Mouse (Mus musculus): ENCODE measurements around the gene Rasa2.

Rasa2 gene

DNA sequence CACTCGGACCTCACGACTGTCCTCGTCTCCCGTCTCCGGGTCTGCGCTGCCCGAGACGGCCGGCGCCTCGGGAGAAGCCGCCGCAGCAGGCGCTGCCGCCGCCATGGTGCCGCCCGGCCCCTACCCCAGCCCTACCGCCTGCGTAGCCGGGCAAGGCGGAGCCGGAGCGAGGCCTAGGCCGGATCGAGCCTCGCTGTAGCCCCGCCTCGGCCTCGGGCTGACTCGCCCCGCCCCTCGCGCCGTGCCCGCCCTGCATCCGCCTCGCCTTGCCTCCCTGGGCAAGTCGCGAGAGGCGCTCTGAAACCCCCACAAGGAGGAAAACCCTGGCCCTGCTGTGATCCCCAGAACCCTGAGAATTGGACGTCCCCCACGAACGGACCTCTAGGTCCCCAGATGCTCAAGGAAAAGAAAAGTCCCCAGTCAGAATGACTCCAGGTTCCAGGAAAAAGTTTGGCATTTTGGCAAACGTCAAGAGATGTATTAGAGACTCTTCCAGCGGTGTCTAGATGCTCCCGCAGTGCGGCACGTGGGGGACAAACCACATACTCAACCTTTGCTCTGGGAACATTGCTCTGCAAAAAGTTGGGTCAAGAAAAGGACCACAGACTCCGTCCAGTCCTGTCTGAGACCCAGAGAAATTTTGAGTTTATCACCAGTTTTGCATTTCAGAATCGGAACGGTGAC is at the start of gene Rasa2:
Gene Rasa2 (minus strand): TSS at position 229 of the 684 bp plus-strand sequence.
- in situ Hi-C loops (cut with MboI, MseI): no loop called here

DNA sequence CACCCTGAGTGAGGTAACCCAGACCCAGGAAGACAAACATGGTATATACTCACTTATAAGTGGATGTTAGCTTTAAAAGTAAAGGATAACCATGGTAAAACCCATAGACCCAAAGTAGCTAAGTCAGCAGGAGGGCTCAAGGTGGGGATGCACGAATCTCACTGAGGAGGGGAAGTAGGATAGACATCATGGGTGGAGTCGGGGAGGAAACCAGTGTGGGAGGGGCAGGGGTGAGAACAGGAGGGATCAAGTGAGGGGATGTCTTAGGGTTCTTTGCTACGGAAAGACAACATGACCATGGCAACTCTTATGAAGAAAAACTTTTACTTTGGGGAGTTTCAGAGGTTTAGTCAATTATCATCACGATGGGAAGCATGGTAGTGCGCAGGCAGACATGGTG is 47.2 kb upstream of the Rasa2 start:
- in situ Hi-C loops (cut with MboI, MseI): loop anchor here (5.0 to 10.0 kb wide), 2 partner anchors 39 to 106 kb away; no protein-coding TSS in a partner anchor

DNA sequence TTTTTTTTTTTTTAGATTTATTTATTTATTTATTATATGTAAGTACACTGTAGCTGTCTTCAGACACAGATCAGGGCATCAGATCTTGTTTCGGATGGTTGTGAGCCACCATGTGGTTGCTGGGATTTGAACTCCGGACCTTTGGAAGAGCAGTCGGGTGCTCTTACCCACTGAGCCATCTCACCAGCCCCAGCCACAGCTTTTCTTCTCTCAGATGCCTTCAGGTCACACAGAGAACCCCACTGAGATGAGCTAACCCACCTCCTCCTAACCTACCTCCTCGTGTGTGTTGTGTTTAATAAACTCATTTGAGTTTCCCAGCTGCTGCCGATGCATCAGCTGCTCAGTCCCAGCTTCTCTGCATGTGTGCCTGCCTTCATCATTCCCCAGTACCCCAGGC is 46.3 kb upstream of the Rasa2 start:
- in situ Hi-C loops (cut with MboI, MseI): loop anchor here (5.0 to 10.0 kb wide), 2 partner anchors 40 to 107 kb away; no protein-coding TSS in a partner anchor

DNA sequence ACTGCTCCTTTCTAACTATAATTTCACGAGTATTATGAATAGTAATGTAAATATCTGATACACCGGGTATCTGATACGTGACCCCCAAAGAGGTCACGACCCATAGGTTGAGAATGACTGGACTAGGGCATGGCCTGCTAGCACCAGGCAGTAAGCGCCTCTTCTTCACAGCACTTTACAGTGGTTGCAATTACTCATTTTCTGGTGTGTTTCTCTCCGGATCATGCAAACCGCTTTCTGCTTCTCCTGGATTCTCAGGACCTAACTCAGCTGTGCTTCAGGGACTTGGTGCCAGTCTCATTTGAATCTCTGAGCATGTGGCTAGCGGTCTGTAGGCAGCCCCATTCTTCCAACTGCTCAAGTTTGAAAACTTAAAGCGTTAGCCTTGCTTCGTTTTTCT is 45.3 kb upstream of the Rasa2 start:
- in situ Hi-C loops (cut with MboI, MseI): loop anchor here (5.0 to 10.0 kb wide), 2 partner anchors 41 to 108 kb away; no protein-coding TSS in a partner anchor

DNA sequence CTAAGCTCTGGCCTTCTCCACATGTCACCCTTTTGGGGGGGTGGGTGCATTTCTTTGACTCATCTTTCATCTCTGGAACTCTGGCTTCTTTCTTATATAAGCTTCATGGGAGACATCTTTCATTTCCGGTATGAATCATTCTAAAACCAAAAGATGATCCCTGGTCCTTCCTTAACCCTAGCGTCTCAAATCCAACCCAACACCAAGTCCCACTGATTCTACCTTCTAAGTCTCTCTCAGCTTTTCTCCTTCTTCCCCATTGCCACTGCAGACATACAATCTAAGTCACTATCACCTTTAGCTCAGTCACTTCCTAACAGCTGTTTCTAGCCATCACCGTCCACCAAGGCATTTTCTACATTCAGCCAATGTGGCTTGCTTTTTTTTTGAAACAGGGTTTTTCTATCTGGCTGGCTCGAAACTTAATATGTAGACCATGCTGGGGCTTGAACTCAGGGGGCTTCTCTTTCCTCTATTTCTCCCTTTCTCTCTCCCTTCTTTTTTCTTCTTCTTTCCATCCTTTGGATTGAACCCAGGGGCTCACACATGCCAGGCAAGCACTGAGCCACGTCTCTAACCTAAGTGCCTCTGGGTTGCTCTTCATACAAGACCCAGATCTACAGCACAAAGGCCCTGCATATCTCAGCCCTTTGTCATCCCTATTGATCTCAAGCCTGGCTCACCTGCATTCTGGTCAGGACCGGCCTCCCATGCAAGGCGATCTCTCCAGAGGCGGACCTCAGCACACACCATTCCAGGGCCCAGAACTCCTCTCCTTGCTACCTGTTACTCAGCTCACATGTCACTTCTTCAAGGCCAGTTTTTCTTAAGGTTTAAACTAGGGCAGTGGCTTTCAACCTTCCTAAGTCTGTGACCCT is 44.6 kb upstream of the Rasa2 start:
- in situ Hi-C loops (cut with MboI, MseI): loop anchor here (5.0 to 10.0 kb wide), 2 partner anchors 41 to 109 kb away; no protein-coding TSS in a partner anchor

DNA sequence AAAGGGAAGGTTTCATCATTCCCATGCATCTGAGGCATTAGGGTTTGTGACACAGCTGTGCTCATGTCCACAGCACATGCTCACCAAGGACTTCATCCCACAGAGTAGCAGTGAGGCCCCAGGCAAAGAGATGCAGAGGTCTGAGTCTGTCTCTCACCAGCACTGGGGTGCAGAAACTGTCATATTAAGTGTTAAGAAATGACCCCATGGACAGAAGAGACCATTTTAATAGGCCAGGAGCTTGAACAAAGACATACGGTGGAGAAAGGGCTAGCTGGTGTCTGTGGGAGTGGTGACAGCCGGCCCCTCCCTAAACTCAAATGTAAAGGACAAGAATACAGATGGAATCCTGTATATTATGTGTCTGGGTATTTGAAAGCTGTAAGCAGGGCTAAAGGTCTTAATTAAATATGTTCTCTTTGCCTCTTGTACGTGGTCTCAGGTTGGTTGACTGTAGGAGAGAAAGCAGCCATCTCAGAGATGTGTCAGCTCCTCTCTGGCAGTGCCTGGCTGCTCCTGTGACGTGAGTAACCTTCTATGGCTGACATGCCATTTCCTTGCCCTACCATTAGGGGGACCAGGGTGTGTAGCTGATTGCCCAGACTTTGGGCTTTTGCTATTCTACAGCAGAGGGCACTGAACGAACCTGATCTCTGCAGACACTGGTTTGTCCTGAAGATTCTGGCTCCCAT is 43.8 kb upstream of the Rasa2 start:
- in situ Hi-C loops (cut with MboI, MseI): loop anchor here (5.0 to 10.0 kb wide), 2 partner anchors 42 to 110 kb away; no protein-coding TSS in a partner anchor

DNA sequence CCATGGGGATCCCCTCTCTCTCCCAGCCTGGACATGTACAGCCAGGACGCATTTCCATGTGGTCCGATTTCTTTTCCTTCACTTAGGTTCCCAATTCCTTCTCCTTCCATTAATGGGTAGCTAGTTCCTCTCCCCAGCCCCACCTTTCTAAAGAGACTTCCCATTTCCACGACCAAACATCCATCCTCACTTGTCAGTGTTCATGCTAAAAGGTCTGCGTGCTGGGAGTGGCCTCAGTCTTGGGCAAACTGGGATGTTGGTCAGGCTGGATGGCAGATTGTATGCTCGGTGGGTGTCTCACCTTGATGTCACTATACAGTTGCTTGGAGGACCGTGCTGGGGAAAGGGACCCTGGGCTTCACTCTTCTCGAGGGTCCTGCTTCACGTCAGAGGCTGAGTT is 42.9 kb upstream of the Rasa2 start:
- in situ Hi-C loops (cut with MboI, MseI): loop anchor here (5.0 to 10.0 kb wide), 2 partner anchors 110 to 143 kb away; no protein-coding TSS in a partner anchor

DNA sequence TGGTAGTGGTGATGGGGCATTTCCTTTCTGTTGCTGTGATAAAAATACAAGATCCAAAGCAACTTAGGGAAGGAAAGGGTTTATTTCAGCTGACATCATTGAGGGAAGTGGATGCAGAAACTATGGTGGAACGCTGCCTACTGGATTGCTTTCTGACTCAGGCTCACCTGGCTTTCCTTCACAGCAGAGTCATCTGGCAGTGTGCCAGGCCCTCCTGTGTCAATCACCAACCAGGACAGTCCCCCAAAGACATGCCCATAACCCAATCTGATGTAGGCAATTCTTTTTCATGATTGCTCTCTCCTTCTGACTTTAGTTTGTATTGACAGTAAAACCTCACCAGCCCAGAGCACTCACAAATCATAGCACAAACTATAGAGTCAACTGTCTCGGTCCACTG is 41.0 kb upstream of the Rasa2 start:
- in situ Hi-C loops (cut with MboI, MseI): loop anchor here (5.0 to 10.0 kb wide), 2 partner anchors 112 to 145 kb away; no protein-coding TSS in a partner anchor

DNA sequence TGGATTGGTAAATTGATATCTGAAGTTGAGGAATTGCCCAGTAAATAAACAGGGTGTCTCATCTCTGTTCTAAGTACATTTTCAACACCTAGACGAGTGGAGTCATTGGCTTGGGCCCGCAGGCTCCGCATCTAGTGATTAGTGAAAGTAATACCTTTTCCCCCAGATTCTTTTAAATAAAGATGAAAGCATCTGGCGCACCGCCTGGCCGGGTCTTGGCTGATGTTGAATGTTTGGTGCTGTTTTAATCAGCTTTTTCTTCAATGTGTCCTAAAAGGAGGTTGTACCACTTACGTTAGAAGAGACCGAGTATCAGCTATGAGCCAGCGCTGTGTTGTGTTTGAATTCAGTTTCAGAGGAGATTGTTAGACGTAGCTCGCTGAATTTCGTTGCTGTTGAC is 39.8 kb upstream of the Rasa2 start:
- in situ Hi-C loops (cut with MboI, MseI): loop anchor here (5.0 to 10.0 kb wide), 2 partner anchors 114 to 146 kb away; no protein-coding TSS in a partner anchor

DNA sequence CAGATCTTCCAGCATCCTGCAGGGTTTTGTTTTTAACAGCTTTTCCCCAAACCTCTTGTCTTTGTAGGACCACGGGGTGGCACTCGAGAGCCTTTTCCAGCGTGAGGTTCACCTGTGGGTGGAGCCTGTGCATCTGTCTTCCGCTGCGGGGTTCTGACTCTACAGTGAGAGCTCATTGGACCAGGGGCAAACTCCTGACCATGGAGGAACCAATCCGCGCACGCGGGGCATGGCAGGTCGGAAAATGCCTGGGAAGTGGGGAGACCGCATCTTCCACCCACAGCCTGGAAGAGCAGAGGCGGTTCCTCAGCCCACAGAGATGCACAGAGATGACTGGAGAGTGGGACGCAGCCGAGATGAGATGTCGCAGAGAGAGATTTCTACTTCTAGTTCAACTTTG is 38.5 kb upstream of the Rasa2 start:
- in situ Hi-C loops (cut with MboI, MseI): loop anchor here (5.0 to 10.0 kb wide), 2 partner anchors 115 to 147 kb away; no protein-coding TSS in a partner anchor

DNA sequence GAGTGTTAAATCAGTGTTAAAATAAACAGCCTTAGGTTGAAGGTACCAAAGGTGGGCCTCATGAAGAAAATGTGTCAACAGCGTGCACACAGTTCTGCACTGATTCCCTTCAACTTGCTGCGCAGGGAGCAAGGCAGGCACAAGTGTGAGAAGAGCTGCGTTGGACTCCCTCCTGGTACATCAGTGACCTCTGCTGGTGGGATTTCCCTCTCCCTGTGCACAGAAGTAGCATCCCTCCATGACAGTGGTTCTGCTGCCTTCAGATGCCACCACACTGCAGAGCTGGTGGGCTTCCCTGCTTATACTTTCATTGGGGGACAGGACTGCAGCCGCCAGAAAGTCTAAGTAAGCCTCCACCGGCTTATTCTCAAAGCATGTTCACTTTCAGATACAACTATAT is 37.2 kb upstream of the Rasa2 start:
- in situ Hi-C loops (cut with MboI, MseI): no loop called here

DNA sequence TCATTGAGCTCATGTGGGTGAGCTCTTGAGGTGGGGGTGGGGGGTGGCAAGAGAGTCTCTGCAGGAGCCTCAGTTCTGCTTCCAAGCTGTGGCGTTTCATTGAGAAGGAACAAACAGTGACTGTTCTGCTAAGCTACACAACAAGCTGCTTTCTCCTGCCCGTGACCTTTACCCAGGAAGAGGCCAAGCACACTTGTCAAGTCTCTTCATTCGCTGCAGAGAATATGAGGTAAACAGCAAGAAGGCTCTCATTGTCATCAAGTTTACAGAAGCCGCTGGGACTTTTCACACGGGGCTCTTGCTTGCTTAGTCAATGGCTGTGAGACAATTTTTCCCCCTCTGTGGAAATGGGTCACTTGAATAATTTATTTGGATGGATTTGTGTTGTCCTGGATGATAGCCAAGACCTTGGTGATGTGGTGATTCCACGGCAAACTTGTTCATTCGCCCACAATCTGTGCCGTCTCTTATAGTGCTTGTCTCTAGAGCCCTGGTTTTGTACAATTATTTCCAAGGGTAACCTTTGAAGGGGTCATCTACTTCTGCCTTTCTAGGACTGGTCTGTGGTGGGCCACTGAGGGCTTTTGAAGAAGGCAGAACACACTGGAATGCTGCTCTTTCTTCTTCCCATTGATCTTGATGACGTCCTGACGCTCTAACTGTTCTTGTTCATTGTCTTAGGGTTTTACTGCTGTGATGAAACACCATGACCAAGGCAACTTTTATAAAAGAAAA is 29.3 kb upstream of the Rasa2 start:
- in situ Hi-C loops (cut with MboI, MseI): no loop called here

DNA sequence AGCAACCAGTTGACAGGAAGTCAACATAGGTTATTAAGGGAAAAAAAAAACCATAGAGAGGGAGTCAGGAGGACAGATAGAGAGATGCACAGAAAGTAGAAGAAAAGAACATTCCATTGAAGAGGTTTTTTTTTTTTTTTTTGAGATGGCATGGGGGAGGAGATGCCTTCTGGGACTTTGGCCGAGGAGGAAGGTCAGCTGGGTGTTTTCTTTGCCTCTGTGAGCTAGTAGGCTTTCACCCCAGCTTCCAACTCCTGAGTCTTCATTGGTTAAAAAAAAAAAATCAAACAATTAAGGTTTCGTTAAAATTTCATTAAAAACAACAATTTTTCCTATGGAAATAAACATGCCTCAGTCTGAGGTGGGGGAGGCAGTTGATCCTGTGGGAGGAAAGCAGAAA is 28.4 kb upstream of the Rasa2 start:
- in situ Hi-C loops (cut with MboI, MseI): loop anchor here (5.0 kb wide), 1 partner anchor 82 kb away; no protein-coding TSS in a partner anchor

DNA sequence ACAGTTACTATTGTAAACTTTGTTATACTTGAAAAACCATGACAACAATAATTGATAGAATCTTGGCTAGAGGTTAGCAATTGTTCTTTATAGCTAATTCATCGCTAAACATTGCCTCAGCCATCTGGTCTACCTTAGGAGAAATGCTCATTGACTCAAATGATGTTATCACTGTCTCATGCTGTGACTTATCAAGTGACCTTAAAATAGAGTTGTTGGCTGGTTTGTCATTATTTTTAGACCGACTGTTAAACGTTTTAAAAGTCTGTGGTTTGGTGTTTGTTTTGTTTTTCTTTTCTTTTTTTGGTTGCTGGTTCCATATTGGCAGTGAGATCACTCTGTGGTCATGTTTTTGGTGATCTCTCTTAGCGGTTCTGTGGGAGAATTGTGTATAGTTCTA is 22.1 kb upstream of the Rasa2 start:
- in situ Hi-C loops (cut with MboI, MseI): no loop called here

DNA sequence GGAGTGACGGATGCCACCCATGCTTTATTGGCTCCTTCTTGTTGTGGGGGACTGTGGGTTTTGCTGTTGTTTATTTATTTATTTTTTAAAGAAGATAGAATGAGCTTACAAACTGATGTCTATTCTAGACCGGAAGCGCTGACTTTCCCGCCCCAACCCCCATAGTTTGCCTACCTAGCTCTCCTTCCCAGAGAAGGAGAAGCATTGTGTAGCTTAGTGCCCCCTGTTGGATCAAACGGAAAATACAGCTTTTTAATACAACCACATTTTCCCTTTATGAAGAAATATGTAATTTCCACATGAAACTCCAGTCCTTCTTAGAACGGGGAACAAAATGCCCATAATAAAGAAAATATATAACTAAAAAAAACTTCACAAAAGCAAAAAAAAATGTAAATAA is 21.3 kb upstream of the Rasa2 start:
- in situ Hi-C loops (cut with MboI, MseI): no loop called here

DNA sequence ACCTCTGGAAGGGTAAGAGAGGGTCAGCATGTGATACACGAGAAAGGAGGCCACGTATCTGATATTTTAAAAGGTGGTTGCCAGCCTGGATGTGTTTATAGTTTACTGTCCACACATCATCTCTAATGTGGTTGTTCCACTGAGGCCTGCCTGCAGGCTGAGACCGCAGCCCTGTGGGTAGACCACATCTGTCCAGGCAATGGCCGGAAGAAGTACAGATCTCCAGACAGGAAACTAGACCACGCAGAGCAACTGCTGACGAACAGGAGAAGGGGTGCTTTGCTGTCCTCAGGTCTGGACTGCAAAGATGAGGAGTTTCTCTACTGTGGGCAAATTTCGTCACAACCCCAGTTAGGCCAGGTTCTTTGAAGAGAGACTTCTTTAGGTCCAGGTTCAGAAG is 19.4 kb upstream of the Rasa2 start:
- in situ Hi-C loops (cut with MboI, MseI): no loop called here

DNA sequence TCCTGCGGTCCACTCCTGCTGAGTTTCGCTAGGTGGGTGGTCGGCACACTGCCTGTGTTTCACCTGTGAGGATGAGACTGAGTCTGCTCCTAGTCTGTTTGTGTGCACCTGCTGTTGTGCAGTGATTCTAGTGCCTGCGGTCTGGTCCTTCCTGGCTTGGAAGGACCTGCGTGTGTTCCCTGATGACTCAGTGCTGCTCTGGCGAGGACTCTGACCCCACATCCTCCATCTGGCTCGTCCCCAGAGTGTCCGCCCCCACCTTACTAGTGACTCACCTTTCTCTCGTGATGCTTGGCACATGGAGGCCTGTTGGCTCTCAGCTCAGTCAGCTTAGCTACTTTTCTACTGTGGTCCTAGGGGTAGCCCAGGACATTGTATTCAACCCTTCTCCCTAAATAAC is 18.5 kb upstream of the Rasa2 start:
- in situ Hi-C loops (cut with MboI, MseI): no loop called here

DNA sequence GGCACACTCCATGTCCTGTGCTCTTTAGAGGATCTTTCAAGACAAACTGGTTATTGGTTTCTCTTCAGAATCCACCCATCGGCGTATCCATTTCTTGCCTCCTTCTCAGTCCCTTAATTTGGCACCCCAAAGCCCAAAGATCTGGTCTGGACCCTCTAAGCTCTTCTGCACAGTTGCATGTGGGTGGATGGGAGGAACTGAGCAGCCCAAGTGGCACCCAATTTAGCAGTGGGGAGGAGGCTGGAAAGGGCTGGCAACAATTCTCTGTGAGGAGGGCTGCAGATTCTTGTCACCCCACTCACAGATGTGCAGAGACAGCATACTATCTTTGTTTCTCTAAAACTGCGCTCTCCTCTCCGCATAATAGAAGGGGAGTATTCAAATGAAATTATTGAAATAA is 17.9 kb upstream of the Rasa2 start:
- in situ Hi-C loops (cut with MboI, MseI): no loop called here

DNA sequence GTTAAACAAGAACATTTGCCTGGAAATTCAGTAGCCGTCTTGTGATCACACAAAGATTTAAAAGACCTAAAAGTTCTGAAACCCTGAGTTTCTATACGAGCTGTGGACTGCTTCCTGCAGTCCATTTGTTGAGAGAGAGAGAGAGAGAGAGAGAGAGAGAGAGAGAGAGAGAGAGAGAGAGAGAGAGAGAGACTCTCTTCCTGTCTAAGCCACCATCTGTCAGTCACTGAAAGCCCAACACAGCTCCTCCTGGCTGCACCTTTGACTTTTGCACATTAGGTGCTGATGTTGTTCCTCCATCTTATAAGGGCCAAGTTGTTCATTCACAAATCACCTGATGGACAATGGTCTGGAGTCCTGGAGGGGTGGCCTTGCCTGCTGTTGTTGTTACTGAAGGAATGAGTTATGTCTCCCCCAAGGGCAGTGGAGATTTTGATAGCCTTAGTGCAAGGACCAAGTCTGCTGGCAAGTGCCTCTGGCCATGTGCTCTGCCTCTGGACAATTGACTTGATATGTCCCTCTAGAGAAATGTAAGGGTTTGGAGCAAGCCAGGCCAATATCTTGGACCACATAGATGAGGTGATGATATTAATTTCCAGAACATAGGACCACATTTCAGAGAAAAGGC is 15.4 kb upstream of the Rasa2 start:
- in situ Hi-C loops (cut with MboI, MseI): no loop called here

DNA sequence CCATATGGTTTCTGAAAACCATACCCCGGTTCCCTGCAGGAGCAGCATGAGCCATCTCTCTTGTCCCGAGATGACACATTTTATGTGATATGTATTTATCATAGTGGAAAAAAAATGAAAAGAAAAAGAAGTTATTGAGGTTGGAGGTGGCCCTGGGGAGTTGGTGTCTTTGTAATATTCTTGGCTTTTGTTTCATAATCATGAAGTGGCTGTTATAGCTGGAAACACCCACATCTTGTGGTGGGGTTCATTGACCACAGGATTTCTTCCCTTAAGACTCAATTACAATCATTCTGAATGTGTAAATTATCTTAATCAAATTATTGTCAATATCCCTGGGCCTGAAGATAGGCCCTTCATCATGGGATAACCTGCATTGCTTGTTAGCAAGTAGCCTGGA is 13.4 kb upstream of the Rasa2 start:
- in situ Hi-C loops (cut with MboI, MseI): no loop called here

Data from regulatory T cell (primary cell).